Mouse (Mus musculus): Measurements from ENCODE around the gene Dpyd.

GRCm38 (mm10) chr3:118850613-118851527, 288.9 kb downstream of the Dpyd start:
- TF ChIP-seq FLI1 (IDR thresholded peaks at IDR 0.05; ENCODE audit: low read length) = no peak
- no peak for TF ChIP-seq GATA1 (IDR thresholded peaks at IDR 0.05; ENCODE audit: borderline replicate concordance, low read length)

All from megakaryocyte, embryonic 14.5 days (primary cell).